Mouse (Mus musculus) lung, postnatal 10 days (tissue): ENCODE data around the gene Gm3952.

ENCODE experiments used
- DNase-seq: peaks from one replicate; pipeline ENCODE4 v3.0.0; 2021

Gene Gm3952

GRCm38 (mm10) chr8:128798594-128798993 lies at the start of gene Gm3952:
Gene Gm3952, minus strand, starts transcription at chr8:128798694.
- DNase-seq = no peak

- DNase-seq = peak; percentile 41
Measured at GRCm38 (mm10) chr8:128843749-128844148, 45.3 kb upstream of the Gm3952 start.

GRCm38 (mm10) chr8:128812521-128812920 lies 14.0 kb upstream of the Gm3952 start:
- no peak for DNase-seq

GRCm38 (mm10) chr8:128735692-128736091 lies 62.8 kb downstream of the Gm3952 start:
- DNase-seq = no peak

- DNase-seq = no peak
Measured at GRCm38 (mm10) chr8:128734118-128734517, 64.4 kb downstream of the Gm3952 start.

GRCm38 (mm10) chr8:128732254-128732653 lies 66.2 kb downstream of the Gm3952 start:
- DNase-seq = no peak

GRCm38 (mm10) chr8:128727213-128727612 lies 71.3 kb downstream of the Gm3952 start:
- no peak for DNase-seq

- DNase-seq = peak; percentile 62
Measured at GRCm38 (mm10) chr8:128724819-128725218, 73.7 kb downstream of the Gm3952 start.

- no peak for DNase-seq
Measured at GRCm38 (mm10) chr8:128716184-128716583, 82.3 kb downstream of the Gm3952 start.

- DNase-seq = peak; percentile 91
Measured at GRCm38 (mm10) chr8:128709261-128709660, 89.2 kb downstream of the Gm3952 start.

GRCm38 (mm10) chr8:128704836-128705235 lies 93.7 kb downstream of the Gm3952 start:
- no peak for DNase-seq

GRCm38 (mm10) chr8:128704376-128704775 lies 94.1 kb downstream of the Gm3952 start:
- DNase-seq = no peak

GRCm38 (mm10) chr8:128697945-128698344 lies 100.5 kb downstream of the Gm3952 start:
- DNase-seq = no peak

GRCm38 (mm10) chr8:128696701-128697397 lies 101.6 kb downstream of the Gm3952 start:
- DNase-seq = no peak
